Mouse (Mus musculus) brain, embryonic 18.5 days (tissue): ENCODE measurements at regions not wholly inside any gene's neighbourhood (a gene's known extent, or its start where the extent isn't known, plus 50 kb on each side); places are given as distances from the start of the nearest gene placed in this dataset.

Experiments used
- DNase-seq: peaks from one replicate; pipeline ENCODE4 v3.0.0-alpha.2; 2012; ENCODE audit warnings: low read depth, low spot score

- DNase-seq: no peak
Observed at GRCm38 (mm10) chr13:10741391-10741790, 380.7 kb upstream of the Chrm3 start.

DNA sequence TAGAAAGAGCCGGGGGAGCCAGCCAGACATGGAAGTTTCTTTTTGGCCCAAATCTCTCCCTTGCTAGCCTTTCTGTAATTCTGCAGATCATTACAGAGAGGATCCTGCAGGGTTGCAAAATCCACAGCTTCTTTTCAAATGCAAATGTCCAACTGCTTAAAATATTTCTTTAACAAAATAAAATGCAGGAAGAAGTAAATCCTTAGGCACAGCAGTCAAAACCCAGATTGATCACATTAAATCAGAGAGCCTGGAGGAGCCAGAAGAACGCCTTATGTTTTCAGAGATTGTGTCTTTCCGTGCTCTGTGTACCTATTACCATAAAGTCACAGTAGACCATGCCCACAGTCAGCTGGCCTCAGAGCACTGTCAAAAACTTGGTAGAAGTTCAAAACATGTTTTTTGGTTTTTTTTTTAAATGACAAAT lies 365.1 kb upstream of the Chrm3 start:
- peak; percentile 14 for DNase-seq

DNA sequence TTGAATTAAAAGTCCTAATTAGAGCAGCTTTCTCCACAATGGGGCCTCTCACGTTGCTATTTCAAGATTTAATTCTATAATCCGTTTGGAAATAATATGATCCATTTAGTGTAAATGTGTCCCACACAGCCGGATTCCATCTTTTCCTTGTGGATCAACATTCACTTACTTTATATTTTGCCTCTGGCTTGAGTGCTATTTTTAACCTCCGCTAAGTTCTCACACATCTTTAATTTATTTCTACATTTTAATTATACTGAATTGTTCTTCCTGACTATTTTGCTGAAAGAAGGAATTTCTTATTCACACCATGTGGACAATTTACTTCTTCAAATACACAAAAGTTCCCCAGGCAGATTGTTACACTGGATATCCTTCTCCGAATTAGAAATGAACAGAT lies 364.7 kb upstream of the Chrm3 start:
- no peak for DNase-seq

DNA sequence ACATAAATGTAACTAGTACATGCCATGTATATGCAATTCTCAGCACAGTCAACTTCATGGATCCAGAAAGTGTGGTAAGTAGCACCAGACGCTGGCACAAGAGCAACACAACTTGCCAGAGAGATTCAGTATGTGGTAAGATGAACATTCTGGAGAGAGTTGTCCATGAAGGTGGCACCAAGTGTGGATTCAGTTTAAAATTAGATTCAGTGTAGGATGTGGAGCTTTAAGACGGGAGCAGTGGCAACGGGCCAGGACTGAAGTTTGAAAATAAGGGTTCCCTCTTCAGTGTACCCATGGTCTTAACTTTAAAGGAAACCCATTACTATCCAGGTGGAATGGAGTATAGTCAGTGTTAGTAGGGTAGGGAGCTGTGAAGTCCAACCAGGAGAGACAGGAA lies 360.0 kb upstream of the Chrm3 start:
- no peak for DNase-seq

- no peak for DNase-seq
Observed at GRCm38 (mm10) chr13:10711451-10711850, 350.8 kb upstream of the Chrm3 start.

GRCm38 (mm10) chr13:10710909-10711308 lies 350.3 kb upstream of the Chrm3 start:
- no peak for DNase-seq

DNA sequence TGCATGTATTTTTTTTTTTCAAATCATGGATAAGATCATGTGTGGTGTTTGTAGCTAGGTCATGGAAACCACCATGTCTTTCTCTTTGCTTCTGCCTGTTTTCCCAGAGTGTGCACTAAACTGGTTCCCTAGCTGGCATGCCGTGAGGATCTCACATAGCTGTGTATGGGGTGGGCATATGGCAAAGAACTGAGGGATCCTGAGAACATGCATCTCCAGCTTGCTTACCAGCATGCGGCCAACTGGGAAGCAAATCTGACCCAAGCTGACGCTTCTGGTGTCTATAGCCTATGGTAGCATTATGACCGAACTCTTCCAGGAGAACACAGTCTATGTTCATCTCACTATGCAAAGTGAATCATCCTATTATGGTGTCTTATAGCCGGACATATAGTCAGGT lies 336.5 kb upstream of the Chrm3 start:
- no peak for DNase-seq

DNA sequence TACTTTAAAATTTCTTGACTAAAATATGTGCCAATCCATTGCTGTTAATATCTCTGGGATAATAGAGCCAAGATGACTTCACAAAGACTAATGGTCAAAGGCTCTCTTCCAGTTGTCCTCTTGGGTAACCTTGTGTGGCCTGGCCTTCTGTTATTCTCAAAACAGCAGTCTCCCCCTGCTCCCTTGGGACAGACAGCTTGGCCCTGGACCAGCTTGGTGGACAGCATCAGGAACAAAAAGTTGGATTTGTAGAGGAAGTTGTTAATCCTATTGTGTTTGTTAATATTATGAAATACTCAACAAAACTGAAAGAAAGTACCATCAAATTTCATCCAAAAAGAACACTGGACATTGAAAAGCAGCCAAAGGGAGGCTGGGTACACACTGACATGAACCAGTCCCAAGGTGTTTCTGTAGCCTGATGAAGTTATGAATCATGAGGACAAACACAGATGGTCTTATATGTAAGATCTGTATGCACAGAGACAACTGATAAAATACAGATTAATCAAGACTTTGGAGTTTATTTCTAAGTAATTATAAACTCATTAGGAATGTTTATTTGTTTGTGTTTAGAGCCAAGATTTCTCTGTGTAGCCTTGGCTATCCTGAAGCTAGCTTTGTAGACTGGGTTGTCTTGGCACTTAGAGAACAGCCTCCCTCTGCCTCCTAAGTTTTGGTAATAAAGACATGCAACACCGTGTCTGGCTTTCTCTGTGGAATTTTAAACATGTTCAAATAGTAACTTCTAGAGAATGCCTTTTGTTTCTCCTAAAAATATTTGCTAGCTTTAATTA lies 335.7 kb upstream of the Chrm3 start:
- no peak for DNase-seq

- no peak for DNase-seq
Observed at GRCm38 (mm10) chr13:10691307-10691706, 330.7 kb upstream of the Chrm3 start.

DNA sequence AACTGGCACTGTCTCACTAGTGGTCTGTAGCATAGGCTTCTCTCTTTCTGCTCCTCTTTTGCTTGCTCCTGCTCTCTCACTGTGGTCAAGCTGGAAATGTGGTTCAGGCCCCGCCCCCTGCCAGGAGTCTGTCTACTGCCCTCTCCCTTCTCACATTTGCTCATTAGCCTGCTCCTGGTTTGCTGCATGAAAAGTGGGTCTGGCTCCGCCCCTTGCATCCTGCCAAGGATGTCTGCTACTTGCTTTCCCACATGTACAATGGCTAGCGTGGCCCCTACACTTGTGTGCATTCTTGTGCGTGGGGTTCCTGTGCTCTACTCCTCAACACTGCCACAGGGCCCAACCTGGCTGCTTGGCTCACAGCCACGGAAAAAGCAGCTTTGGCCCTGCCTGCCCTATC lies 326.7 kb upstream of the Chrm3 start:
- DNase-seq: no peak

- DNase-seq: no peak
Observed at GRCm38 (mm10) chr13:10654086-10654422, 293.4 kb upstream of the Chrm3 start.

DNA sequence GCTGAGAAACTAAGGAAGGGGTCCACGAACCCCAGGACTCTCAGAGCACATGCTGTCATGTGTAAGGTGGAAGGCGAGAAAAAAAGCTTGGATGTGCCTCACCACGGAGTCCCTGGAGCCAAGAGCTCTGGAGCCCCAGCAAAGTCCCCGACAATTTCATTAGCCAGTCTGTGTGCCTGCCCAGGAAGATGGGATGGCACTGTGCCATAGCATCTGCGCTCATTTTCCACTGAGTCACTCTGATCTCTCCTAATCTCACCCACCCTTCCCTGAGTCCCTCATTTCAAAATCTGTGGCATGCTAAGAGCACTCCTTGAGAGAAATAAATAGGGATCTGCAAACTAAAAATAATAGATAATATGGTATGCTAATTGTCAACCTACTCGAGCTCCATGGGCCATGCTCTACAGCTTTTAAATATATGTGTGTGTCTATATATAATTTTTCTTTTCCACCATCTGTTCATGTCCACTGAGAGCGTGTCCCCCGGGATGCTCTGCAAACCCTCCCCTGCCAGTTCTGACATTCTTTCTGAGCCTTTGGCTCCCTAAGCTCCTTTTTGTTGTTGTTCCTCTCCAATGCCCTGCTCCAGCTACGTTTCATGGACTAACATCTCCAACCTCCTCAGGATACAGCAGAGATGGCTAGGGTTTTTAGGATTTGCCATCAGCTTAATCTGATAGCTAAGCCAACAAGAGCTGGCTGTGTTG lies 292.9 kb upstream of the Chrm3 start:
- DNase-seq: no peak

DNA sequence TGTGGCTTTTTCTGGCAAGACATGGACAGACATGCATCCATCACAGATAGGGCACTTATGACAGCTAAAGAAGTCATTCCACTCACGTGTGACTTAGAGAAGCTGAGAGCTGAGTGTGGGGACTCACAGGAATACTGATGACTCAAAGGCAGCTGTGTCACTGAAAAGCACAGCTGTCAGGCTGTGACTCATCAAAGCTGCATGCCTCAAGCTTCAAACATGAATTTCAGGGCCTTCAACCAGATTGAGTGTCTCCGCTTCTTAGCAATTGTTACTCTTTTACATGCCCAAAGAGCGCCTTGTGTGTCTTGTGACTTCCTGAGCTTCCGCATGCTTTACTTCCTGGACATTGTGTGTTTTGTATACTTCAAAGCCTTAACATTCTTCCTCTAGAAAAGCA lies 276.2 kb upstream of the Chrm3 start:
- DNase-seq: no peak

DNA sequence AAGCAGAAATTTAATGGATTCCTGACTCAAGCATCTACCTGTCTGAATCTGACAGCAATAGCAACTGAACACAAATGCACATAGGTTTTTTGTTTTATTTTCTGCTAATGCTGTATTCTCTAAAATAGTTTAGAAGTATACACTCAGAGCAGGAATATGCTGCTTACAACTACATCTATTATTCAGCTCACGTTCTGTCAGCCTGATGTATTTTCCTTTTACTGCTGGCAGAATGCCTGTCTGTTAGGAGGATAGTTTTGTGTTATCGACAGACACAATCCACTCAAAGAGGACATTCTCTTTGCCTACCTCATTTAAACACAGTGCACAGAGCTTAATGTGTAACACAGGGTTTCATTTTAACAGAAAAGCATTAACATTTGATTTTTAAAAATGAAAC lies 269.8 kb upstream of the Chrm3 start:
- no peak for DNase-seq

- no peak for DNase-seq
Observed at GRCm38 (mm10) chr13:10619661-10620060, 259.0 kb upstream of the Chrm3 start.

- no peak for DNase-seq
Observed at GRCm38 (mm10) chr13:10618421-10618954, 257.8 kb upstream of the Chrm3 start.

DNA sequence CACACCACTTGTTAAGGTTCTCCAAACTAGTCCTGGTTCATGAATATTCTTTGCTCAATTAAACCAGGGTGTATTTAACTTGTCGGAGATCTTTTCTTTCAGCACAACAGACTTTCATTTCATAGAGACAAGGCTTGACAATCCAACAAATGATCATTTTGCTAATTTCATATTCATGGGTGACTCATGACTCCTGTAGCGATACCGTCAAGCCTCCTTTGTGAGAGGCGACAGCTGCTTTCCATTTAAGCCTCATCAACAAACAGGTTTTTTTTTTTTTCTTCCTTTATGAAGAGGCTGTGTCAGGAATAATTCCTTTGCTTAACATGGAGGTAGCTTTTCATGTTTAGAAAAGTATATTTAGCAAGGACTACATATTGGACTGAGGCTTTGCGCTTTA lies 214.3 kb upstream of the Chrm3 start:
- DNase-seq: no peak

- no peak for DNase-seq
Observed at GRCm38 (mm10) chr13:10566825-10567224, 206.2 kb upstream of the Chrm3 start.

DNA sequence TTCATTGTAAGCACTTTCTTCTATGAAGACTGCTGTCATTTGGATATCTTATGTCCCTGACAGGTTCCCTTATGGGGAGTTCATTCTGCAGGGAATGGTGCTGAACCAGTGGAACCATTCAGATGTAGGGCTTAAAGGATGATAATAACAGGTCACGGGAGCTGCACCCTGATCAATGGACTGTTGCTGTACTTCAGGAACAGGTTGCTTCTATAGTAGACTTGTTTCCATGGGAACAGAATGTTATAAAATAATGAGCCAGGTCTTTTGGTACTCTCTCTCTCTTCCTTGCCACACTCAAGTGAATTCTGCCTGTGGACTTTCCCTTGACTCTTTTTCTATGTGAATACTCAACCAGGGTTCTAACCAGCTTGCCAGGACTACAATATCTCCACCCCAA lies 196.9 kb upstream of the Chrm3 start:
- DNase-seq: no peak

GRCm38 (mm10) chr13:10554595-10554994 lies 193.9 kb upstream of the Chrm3 start:
- no peak for DNase-seq

- DNase-seq: no peak
Observed at GRCm38 (mm10) chr13:10542723-10543122, 182.1 kb upstream of the Chrm3 start.

DNA sequence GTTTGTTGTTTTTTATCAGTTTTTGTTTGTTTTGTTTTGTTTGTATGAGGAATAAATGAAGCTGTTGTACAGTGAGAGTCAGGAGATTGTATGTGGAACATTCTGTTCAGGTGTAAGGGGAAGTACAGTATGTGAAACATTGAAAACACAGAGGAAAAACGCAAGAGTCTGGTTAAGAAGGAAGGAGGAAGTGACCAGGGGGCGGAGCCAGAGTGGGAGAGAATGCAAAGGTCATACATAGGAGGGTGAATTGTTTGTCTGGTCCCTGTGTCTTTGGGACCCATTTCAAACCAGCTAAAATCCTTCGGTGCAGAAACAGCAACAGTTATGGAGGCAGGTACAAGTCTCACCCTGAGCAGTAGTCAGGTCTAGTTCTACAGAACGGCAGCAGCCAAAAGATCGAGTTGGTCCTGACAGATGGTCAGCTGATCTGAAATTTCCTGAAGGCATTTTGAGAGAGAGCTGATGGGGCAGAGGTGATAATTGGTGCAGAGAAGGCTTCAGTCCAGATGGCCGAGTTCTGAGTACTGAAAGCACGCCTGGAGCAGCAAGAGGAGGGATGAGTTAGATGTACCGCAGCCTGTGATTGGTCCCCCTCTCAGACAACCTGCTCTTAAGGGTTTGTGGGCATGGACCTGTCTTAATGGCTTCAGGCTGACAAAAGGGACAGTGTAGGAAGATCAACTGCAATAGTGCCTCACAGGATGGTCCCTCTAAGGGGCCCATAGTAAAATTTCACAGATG lies 179.7 kb upstream of the Chrm3 start:
- DNase-seq: no peak
